Comparison of ENCODE assay signal across 9 mouse cellular contexts in genomic region chr10:4037066-4037465, GRCm38 (mm10).
DNase-seq lines count a peak whose midpoint lies in the region; ATAC-seq and TF ChIP-seq lines count a peak whose summit lies in the region.
"Had no signal": no experiment of that assay in that cellular context is flagged by ENCODE, and none has a peak within 500 bp of the region (broad histone marks: within the 10 kb centered on the region; RNA-seq: fewer than 3 reads in every experiment).

No protein-coding gene starts in this region.

- TF ChIP-seq CTCF in cortical plate, adult 2 months (IDR thresholded peaks at IDR 0.05; ENCODE audit: extremely low read depth, insufficient read depth, low read length) = peak; percentile 19; the same call in 1 of the 2 replicates

- no peaks in the 10 kb centered on the region for H3K4me1 ChIP-seq in intestine, embryonic 14.5 days (replicated peaks; ENCODE audit: control insufficient read depth, insufficient read depth, low read length)
- no peaks in the 10 kb centered on the region for H3K4me1 ChIP-seq in intestine, embryonic 16.5 days (ENCODE audit: control insufficient read depth, insufficient read depth, low read length)
- no peaks in the 10 kb centered on the region for H3K4me1 ChIP-seq in cortical plate, adult 2 months (ENCODE audit: control insufficient read depth, insufficient read depth, low read length)
- no peaks in the 10 kb centered on the region for H3K4me1 ChIP-seq in liver, embryonic 16.5 days (ENCODE audit: control insufficient read depth, low read depth, low read length)
- H3K4me1 ChIP-seq: forebrain, embryonic 12.5 days; neural tube, embryonic 12.5 days had no signal

- no peaks in the 10 kb centered on the region for H3K9me3 ChIP-seq in intestine, embryonic 14.5 days (ENCODE audit: control insufficient read depth, low read length)
- no peaks in the 10 kb centered on the region for H3K9me3 ChIP-seq in intestine, embryonic 16.5 days (ENCODE audit: control insufficient read depth, low read length)
- H3K9me3 ChIP-seq in liver, embryonic 16.5 days (replicated peaks; ENCODE audit: control insufficient read depth, low read length) = no peaks in the 10 kb centered on the region
- H3K9me3 ChIP-seq: forebrain, embryonic 12.5 days; neural tube, embryonic 12.5 days had no signal

- 53% methylated on average over 3 of the region's 3 CpGs for WGBS in intestine, embryonic 14.5 days
- 69% methylated on average over 3 of the region's 3 CpGs for WGBS in intestine, embryonic 16.5 days
- 66% methylated on average over 3 of the region's 3 CpGs for WGBS in liver, embryonic 16.5 days (ENCODE audit: insufficient replicate concordance)

- H3K36me3 ChIP-seq in intestine, embryonic 14.5 days (ENCODE audit: control insufficient read depth, insufficient read depth, low read length) = peaks cover 4% of the 10 kb centered on the region; the same call in 1 of the 2 replicates
- no peaks in the 10 kb centered on the region; the same call in 1 of the 2 replicates for H3K36me3 ChIP-seq in intestine, embryonic 16.5 days (ENCODE audit: control insufficient read depth, insufficient read depth, low read length)
- peaks cover 14% of the 10 kb centered on the region for H3K36me3 ChIP-seq in liver, embryonic 16.5 days (ENCODE audit: control insufficient read depth, insufficient read depth)
- H3K36me3 ChIP-seq: forebrain, embryonic 12.5 days had no signal

- no peak overlapping the region for H3K9ac ChIP-seq in intestine, embryonic 14.5 days (ENCODE audit: low read length)
- H3K9ac ChIP-seq in intestine, embryonic 16.5 days (ENCODE audit: low read depth, low read length) = no peak overlapping the region
- H3K9ac ChIP-seq in liver, embryonic 16.5 days (ENCODE audit: low read depth, low read length) = no peak overlapping the region
- H3K9ac ChIP-seq: forebrain, embryonic 12.5 days; neural tube, embryonic 12.5 days had no signal

- H3K4me3 ChIP-seq in intestine, embryonic 14.5 days (ENCODE audit: low read depth, low read length) = no peak overlapping the region
- no peak overlapping the region for H3K4me3 ChIP-seq in intestine, embryonic 16.5 days (ENCODE audit: low read length)
- no peak overlapping the region for H3K4me3 ChIP-seq in cortical plate, adult 2 months (ENCODE audit: insufficient read depth, low read length)
- H3K4me3 ChIP-seq in liver, embryonic 16.5 days (ENCODE audit: low read depth, low read length) = no peak overlapping the region
- H3K4me3 ChIP-seq: forebrain, embryonic 12.5 days; neural tube, embryonic 12.5 days had no signal

- H3K4me2 ChIP-seq in intestine, embryonic 14.5 days (ENCODE audit: low read length) = no peak overlapping the region
- H3K4me2 ChIP-seq in intestine, embryonic 16.5 days (ENCODE audit: low read depth, low read length) = no peak overlapping the region
- H3K4me2 ChIP-seq in liver, embryonic 16.5 days (ENCODE audit: low read depth, low read length) = no peak overlapping the region
- H3K4me2 ChIP-seq: forebrain, embryonic 12.5 days; neural tube, embryonic 12.5 days had no signal

- H3K27ac ChIP-seq in intestine, embryonic 14.5 days (ENCODE audit: low read depth) = no peak overlapping the region
- no peak overlapping the region for H3K27ac ChIP-seq in intestine, embryonic 16.5 days (ENCODE audit: low read length)
- H3K27ac ChIP-seq in cortical plate, adult 2 months (ENCODE audit: insufficient read depth, low read length) = no peak overlapping the region
- H3K27ac ChIP-seq in liver, embryonic 16.5 days (ENCODE audit: low read length) = no peak overlapping the region
- H3K27ac ChIP-seq: forebrain, embryonic 12.5 days; neural tube, embryonic 12.5 days had no signal

- no peak for TF ChIP-seq POLR2A in cortical plate, adult 2 months (IDR thresholded peaks at IDR 0.05; ENCODE audit: extremely low read depth, insufficient read depth, low read length)

- H3K27me3 ChIP-seq in intestine, embryonic 14.5 days (replicated peaks; ENCODE audit: control insufficient read depth, insufficient read depth, low read length) = no peaks in the 10 kb centered on the region
- no peaks in the 10 kb centered on the region for H3K27me3 ChIP-seq in intestine, embryonic 16.5 days (replicated peaks; ENCODE audit: control insufficient read depth, insufficient read depth, low read length)
- no peaks in the 10 kb centered on the region for H3K27me3 ChIP-seq in liver, embryonic 16.5 days (ENCODE audit: control insufficient read depth, insufficient read depth, low read depth, low read length)
- H3K27me3 ChIP-seq: forebrain, embryonic 12.5 days; neural tube, embryonic 12.5 days had no signal

- ATAC-seq in intestine, embryonic 14.5 days (replicated peaks; ENCODE audit: low FRiP score, low TSS enrichment, low read depth) = no peak
- ATAC-seq in intestine, embryonic 16.5 days = no peak
- 0 out of 2 replicates have a peak, but pooled peaks have one; percentile 32 for ATAC-seq in liver, embryonic 16.5 days (ENCODE audit: low read depth)

- peak; percentile 49 for DNase-seq in intestine, embryonic 14.5 days (ENCODE audit: low spot score)
- peak; percentile 63 for DNase-seq in NIH3T3 (ENCODE audit: low read depth)
- no peak for DNase-seq in MN1 (ENCODE audit: low spot score)
- DNase-seq in natural killer cell, adult 2 months (ENCODE audit: low spot score in 2 of 2) = no peak

Comparison
In these comparisons a context has a peak if more than half of its experiments do, and no peak if none do; other contexts are left out.
1. DNase-seq: peak in intestine, embryonic 14.5 days (single experiment) and NIH3T3 (single experiment); none in MN1 (single experiment) and natural killer cell, adult 2 months (0 of 2).